Mouse (Mus musculus) embryonic facial prominence, embryonic 10.5 days (tissue): ENCODE measurements at regions not wholly inside any gene's neighbourhood (a gene's known extent, or its start where the extent isn't known, plus 50 kb on each side); places are given as distances from the start of the nearest gene placed in this dataset.
"Not testable (repeated sequence)": the region's sequence is repeated elsewhere in the genome, so short reads cannot be mapped to it uniquely, and the experiment has no call there.

Experiments
- DNase-seq: peaks from one replicate; pipeline ENCODE4 v3.0.0-alpha.2; 2017; ENCODE audit warnings: low spot score
- H3K27ac ChIP-seq: fragments of 300-500 bp; sonication (generic); replicated peaks from 2 replicates; pipeline ENCODE4 v1.5.1; 2016; ENCODE audit warnings: mild to moderate bottlenecking
- H3K27me3 ChIP-seq: fragments of 300-500 bp; sonication (generic); replicated peaks from 2 replicates; pipeline ENCODE4 v1.6.1; 2016; ENCODE audit warnings: low read depth, mild to moderate bottlenecking; ENCODE audit not compliant: poor library complexity, severe bottlenecking
- H3K36me3 ChIP-seq: fragments of 300-500 bp; sonication (generic); replicated peaks from 2 replicates; pipeline ENCODE4 v1.6.1; 2016; ENCODE audit warnings: mild to moderate bottlenecking, moderate library complexity
- H3K4me1 ChIP-seq: fragments of 300-500 bp; sonication (generic); 2 replicates; pipeline ENCODE4 v1.6.1; 2016
- H3K4me3 ChIP-seq: fragments of 300-500 bp; sonication (generic); 2 replicates; pipeline ENCODE4 v1.5.1; 2016; ENCODE audit warnings: mild to moderate bottlenecking, moderate library complexity
- H3K9me3 ChIP-seq: fragments of 300-500 bp; sonication (generic); 2 replicates; pipeline ENCODE4 v1.6.1; 2016; ENCODE audit warnings: mild to moderate bottlenecking
- WGBS: fragments of 180-500 bp; shearing (Covaris S2); methylation state at CpG from one replicate; pipeline ENCODE4 v1.1.7; 2016; 5-methylcytosine and 5-hydroxymethylcytosine counted together

DNA sequence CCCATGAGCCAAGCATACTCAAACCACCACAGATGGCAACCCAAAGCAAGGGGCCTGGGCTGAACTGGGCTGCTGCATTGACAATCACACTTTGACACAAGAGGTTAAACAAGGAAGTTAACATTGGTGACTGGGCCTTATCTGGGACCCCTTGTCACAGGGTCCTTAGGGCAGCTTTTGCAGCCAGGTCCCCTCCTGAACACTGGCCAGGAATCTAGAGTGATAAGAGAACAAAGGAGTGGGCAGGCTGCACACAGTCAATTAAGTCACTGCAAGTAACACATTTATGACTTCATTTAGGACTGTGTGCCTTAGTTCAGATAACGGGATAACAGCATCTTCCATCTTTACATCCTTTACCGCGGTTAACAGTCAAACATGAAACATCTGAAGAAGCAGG lies 663.5 kb upstream of the Gm19410 start:
- H3K27me3 ChIP-seq, H3K36me3 ChIP-seq, H3K4me1 ChIP-seq, DNase-seq, H3K9me3 ChIP-seq, H3K27ac ChIP-seq, H3K4me3 ChIP-seq: not testable (repeated sequence)
- 94% methylated on average over 3 of the region's 3 CpGs for WGBS

DNA sequence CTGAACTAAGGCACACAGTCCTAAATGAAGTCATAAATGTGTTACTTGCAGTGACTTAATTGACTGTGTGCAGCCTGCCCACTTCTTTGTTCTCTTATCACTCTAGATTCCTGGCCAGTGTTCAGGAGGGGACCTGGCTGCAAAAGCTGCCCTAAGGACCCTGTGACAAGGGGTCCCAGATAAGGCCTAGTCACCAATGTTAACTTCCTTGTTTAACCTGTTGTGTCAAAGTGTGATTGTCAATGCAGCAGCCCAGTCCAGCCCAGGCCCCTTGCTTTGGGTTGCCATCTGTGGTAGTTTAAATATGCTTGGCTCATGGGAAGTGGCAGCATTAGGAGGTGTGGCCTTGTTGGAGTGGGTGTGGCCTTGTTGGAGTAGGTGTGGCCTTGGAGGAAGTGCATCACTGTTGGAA lies 661.1 kb upstream of the Gm19410 start:
- not testable (repeated sequence) for H3K27ac ChIP-seq, H3K27me3 ChIP-seq, DNase-seq, H3K4me3 ChIP-seq, H3K4me1 ChIP-seq, H3K36me3 ChIP-seq, H3K9me3 ChIP-seq

DNA sequence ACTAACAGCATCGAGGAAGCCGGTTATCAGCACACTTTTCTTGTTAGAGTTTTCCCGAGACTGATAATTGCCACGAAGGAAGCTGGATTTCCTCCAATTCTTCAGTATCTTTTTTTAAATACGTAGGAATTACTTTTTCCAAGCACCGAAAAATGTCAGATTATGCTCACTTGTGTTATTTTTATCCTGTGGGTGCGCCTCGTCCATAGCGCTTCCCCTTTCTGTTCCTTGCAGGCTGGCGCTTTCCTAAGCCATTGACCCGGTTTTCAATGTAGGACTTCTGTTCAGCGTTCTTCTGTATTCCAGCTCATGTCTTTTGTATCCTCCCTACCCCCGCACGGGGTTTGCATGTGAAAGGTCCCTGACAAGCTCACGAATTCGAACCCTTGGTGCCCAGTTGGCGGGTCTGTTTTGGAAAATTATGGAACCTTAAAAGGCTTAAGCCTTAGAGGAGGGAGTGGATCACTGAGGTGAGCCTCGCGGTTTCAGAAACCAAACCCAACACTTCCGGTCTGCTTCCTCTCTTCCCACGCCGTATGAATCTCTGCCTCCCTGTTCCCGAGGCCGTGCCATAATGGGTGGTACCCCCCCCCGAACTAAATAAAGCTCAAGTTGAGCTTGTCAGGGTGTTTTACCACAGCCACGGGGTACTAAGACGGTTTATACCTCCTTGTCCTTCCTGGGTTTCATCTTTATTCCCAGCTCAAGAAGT lies 655.9 kb upstream of the Gm19410 start:
- Histone ChIP-seq H3K27me3 (no peaks in the 10 kb centered on the region), H3K4me1 (no peaks in the 10 kb centered on the region), H3K36me3 (no peaks in the 10 kb centered on the region), H3K27ac (no peak overlapping the region), H3K4me3 (no peak overlapping the region), H3K9me3 (no peaks in the 10 kb centered on the region)
- 87% methylated on average over 27 of the region's 27 CpGs for WGBS
- no peak for DNase-seq

DNA sequence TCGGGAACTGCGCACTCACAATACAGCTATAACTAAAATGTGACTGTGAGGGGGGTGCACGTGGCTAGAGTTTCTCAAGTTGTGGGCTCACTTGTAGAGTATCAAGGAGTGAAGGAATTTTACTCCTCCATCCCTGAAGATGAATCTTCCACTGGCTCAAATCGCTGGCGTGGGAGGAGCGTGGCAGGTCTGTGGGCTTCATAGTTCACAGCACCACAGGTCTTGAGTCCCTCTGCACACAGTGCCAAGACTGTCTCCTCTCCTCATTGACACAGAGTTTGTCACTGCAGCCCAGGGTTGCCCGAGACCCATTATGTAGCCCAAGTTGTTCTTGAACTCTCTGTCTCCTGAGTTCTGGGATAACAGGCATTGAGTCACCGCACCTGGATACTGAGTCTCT lies 655.3 kb upstream of the Gm19410 start:
- 93% methylated on average over 8 of the region's 8 CpGs for WGBS
- Histone ChIP-seq H3K9me3 (no peaks in the 10 kb centered on the region), H3K36me3 (no peaks in the 10 kb centered on the region), H3K4me3 (no peak overlapping the region), H3K27ac (no peak overlapping the region), H3K4me1 (no peaks in the 10 kb centered on the region), H3K27me3 (no peaks in the 10 kb centered on the region)
- no peak for DNase-seq

DNA sequence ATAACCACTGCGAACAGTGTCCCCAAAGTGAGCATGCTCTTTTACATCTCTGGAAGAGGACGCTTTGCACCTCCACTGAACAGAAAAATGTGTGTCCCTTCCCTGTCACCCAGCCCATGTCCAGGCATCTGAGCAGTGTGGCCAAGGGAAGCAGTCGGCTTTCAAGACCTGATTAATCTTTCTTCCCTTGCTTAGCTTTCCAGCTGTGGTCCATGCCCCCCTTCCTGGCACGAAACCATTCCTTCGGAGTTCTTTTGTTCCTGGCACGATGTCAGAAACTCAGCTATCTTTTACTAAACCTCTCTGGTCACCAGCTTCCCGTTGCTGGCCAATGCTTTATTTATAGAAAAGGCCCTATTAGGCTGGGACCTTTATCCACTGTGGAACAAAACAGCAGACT lies 654.5 kb upstream of the Gm19410 start:
- 77% methylated on average over 7 of the region's 7 CpGs for WGBS
- DNase-seq: no peak
- Histone ChIP-seq H3K27me3 (no peaks in the 10 kb centered on the region), H3K27ac (no peak overlapping the region), H3K9me3 (0 out of 2 replicates have a peak, but pooled peaks cover 3% of the 10 kb centered on the region), H3K36me3 (no peaks in the 10 kb centered on the region), H3K4me1 (no peaks in the 10 kb centered on the region), H3K4me3 (no peak overlapping the region)

DNA sequence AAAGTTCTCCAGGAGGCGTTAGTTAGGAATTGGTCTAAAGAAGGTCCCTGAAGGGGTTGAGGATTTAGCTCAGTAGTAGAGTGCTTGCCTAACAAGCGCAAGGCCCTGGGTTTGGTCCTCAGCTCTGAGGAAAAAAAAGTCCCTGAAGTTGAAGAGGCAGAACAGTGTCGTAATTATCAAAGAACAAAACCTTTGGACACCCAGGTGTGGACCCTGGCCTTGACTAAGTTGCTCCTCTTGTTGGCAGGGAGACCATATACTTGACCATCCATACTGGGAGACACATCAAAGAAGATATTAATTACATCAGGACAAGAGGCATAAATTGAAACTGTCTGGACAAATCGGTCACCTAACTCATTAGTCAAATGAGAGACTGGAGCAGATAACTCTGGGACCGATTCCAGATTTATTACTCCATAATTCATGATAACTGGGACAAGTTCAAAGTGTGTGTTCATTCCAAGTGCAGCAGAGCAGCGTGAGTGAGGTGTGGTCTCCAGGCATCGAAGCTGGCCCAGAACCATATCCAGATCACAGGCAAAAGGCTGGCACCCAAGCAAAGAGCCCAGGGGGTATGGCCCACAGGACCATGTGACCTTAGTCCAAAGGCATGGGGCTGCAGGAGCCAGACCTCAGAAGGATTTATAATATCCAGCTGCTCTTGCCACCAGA lies 652.9 kb upstream of the Gm19410 start:
- no peaks in the 10 kb centered on the region for H3K4me1 ChIP-seq
- 89% methylated on average over 7 of the region's 7 CpGs for WGBS
- no peak for DNase-seq
- no peak overlapping the region for H3K4me3 ChIP-seq
- no peaks in the 10 kb centered on the region for H3K27me3 ChIP-seq
- H3K27ac ChIP-seq: no peak overlapping the region
- H3K36me3 ChIP-seq: no peaks in the 10 kb centered on the region
- H3K9me3 ChIP-seq: 0 out of 2 replicates have a peak, but pooled peaks cover 3% of the 10 kb centered on the region

DNA sequence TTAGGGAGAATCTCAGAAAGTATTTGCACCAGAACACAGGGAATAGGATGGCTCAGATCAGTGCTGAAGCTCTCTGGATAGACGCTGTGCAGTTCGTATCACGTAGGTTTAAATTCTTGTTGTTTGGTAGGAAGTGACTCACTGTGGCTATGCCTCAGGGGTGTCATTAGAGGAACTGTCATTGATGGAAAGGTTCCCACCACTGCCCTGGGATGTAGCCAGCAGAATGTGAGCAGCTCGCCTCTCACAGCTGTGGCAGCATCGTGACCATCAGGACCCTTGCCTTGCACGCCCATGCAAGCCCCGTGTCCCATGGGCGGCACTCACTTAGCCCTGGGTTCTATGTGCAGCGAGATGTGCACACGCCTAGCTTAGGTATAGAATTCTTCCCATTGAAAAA lies 651.6 kb upstream of the Gm19410 start:
- Histone ChIP-seq H3K9me3 (0 out of 2 replicates have a peak, but pooled peaks cover 3% of the 10 kb centered on the region), H3K27me3 (no peaks in the 10 kb centered on the region), H3K27ac (no peak overlapping the region), H3K36me3 (no peaks in the 10 kb centered on the region), H3K4me1 (no peaks in the 10 kb centered on the region), H3K4me3 (no peak overlapping the region)
- no peak for DNase-seq
- 82% methylated on average over 10 of the region's 10 CpGs for WGBS

DNA sequence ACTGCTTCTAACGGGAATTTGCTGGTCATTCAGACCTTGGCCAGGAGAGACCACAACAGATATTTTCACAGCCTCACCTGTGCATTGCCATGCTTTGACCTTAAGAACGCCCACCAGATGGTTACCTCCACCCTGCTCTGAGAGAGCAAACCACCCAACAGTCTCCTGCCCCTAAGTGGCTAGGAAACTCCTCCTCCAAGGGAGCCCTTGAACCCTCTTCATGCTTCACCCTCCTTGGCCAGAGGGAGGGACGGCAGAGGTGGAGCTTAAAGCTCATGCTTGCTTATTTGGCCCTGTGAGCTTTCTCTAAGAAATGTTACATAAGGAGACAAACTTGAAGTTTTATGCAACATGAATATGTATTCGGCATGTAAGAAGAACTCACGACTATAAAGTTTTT lies 645.0 kb upstream of the Gm19410 start:
- H3K4me3 ChIP-seq: no peak overlapping the region
- 83% methylated on average over 5 of the region's 5 CpGs for WGBS
- 0 out of 2 replicates have a peak, but pooled peaks cover under 1% of the 10 kb centered on the region for H3K9me3 ChIP-seq
- no peak overlapping the region for H3K27ac ChIP-seq
- H3K4me1 ChIP-seq: peaks cover 19% of the 10 kb centered on the region
- H3K36me3 ChIP-seq: no peaks in the 10 kb centered on the region
- H3K27me3 ChIP-seq: no peaks in the 10 kb centered on the region
- no peak for DNase-seq

DNA sequence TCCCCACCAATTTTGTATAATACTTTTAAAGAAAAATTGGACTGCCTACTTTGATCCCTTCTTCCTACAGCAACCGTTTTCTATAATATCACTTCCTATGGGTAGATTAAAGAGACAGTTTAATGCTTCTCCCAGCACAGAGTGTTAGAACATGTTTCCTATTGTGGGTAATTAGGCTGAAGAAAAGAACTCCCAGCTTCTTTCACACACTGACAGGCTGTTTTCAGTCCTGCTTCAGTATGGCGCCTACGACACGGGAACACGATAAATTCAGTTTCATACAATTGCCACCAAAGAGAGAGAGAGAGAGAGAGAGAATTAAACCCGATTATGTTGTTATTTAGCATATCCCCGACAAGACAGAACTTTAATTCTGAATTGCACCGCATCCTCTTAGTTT lies 644.5 kb upstream of the Gm19410 start:
- no peaks in the 10 kb centered on the region for H3K9me3 ChIP-seq
- H3K27me3 ChIP-seq: no peaks in the 10 kb centered on the region
- H3K36me3 ChIP-seq: no peaks in the 10 kb centered on the region
- 89% methylated on average over 8 of the region's 8 CpGs for WGBS
- peaks cover 19% of the 10 kb centered on the region for H3K4me1 ChIP-seq
- H3K27ac ChIP-seq: no peak overlapping the region
- no peak overlapping the region for H3K4me3 ChIP-seq
- no peak for DNase-seq

DNA sequence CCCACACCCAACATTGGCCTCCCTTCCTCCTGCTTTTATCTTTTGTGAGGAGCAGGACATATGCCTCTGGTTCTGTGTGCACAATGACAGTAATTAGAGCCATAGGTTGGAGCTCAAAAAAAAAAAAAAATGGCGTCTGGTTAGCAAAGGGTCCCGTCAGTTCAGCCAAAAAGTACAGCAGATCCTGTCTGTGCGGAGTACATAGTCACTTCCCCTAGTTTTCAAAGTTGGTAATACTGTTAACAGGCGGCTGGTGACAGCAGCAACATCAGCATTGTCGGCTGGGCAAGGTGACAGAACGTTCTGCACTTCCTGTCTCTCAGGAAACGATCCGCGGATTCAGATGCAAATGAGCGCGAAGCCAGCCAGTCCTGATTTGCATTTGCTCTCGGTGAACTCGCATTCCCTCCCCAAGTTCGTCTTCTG lies 642.4 kb upstream of the Gm19410 start:
- WGBS: 5% methylated on average over 14 of the region's 14 CpGs
- Histone ChIP-seq H3K27ac (peak overlapping the region; percentile 59), H3K27me3 (no peaks in the 10 kb centered on the region), H3K9me3 (no peaks in the 10 kb centered on the region), H3K4me3 (peak overlapping the region; percentile 54), H3K36me3 (no peaks in the 10 kb centered on the region), H3K4me1 (peaks cover 19% of the 10 kb centered on the region)
- peak; percentile 40 for DNase-seq

DNA sequence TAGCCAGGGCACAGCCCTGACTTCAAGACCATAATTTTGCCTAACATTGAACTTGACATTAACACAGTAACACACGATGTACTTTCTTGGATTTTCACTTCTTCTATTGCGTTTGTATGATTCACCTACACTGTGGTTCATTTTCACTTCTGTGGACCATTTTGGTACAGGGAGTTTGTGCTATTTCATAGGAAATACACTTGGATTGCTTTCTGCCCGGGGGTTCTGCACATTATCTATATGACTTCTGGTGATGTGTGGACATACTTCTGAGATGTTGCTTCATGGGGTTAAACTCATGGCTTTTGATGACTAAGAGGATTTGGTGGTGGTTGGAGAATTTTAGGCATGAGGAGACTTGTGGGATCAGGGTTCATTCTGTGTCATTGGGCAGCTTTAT lies 640.4 kb upstream of the Gm19410 start:
- no peak for DNase-seq
- Histone ChIP-seq H3K9me3 (no peaks in the 10 kb centered on the region), H3K27ac (no peak overlapping the region), H3K4me1 (peaks cover 17% of the 10 kb centered on the region), H3K36me3 (no peaks in the 10 kb centered on the region), H3K27me3 (no peaks in the 10 kb centered on the region), H3K4me3 (no peak overlapping the region)
- 92% methylated on average over 3 of the region's 3 CpGs for WGBS

DNA sequence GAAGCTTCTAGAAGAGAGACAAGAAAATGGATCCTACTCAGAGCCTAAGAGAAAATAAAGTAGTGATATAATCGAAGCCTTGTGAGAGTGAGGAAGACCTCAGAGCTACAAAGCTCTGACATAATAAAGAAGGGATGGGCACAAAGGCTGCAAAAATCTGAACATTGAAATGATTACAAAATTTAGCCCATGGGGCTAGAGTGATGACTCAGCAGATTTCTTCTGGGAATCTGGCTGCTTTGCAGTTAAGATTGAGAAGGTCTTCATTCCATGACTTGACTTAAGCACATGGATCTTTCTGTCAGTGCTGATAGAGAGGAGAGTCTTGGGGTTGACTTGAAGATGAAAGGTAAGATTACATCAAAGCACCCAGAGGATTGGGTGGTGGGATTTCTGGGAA lies 633.3 kb upstream of the Gm19410 start:
- Histone ChIP-seq H3K27ac (no peak overlapping the region), H3K9me3 (no peaks in the 10 kb centered on the region), H3K4me1 (no peaks in the 10 kb centered on the region), H3K4me3 (no peak overlapping the region), H3K36me3 (no peaks in the 10 kb centered on the region), H3K27me3 (no peaks in the 10 kb centered on the region)
- WGBS: 85% methylated on average over 1 of the region's 1 CpGs
- DNase-seq: no peak

DNA sequence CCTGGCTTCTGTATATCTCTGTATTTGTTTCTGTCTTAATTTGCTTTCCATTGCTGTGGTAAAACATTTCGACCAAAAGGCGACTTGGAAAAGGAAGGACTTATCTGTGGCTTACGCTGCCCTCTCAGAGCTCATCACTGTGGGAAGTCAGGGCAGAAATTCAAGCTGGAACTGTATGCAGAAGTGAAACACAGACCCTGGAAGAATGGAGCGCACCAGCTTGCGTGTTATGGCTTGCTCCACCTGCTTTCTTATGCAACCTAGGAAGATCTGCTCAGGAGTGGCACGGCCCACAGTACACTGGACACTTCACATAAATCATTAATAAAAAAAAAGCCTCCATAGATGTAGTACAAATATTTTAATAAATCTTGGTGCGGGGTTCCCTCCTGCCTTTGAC lies 630.0 kb upstream of the Gm19410 start:
- no peaks in the 10 kb centered on the region for H3K36me3 ChIP-seq
- no peaks in the 10 kb centered on the region for H3K27me3 ChIP-seq
- no peak overlapping the region for H3K4me3 ChIP-seq
- no peak for DNase-seq
- H3K9me3 ChIP-seq: no peaks in the 10 kb centered on the region
- no peaks in the 10 kb centered on the region for H3K4me1 ChIP-seq
- WGBS: 88% methylated on average over 7 of the region's 7 CpGs
- no peak overlapping the region for H3K27ac ChIP-seq
